Mouse (Mus musculus) intestine, postnatal 0 days (tissue): Measurements from ENCODE around the gene Get4. TPM values are rescaled to one million over a fixed set of nuclear protein-coding genes. Genes with fewer than 3 reads are reported as not detected.

Experiments used
- ATAC-seq: fragments of 200-750 bp; cut with Nextera tagmentation; 2 replicates; pipeline ENCODE4 v1.8.0; 2017; ENCODE audit warnings: mild to moderate bottlenecking, moderate TSS enrichment, moderate library complexity
- H3K27ac ChIP-seq: fragments of 300-500 bp; sonication (generic); 2 replicates; pipeline ENCODE4 v1.5.1; 2014; ENCODE audit warnings: mild to moderate bottlenecking, low read depth, low read length, moderate library complexity
- H3K27me3 ChIP-seq: fragments of 300-500 bp; sonication (generic); replicated peaks from 2 replicates; pipeline ENCODE4 v1.6.1; 2014; ENCODE audit warnings: low read length, mixed read lengths; ENCODE audit not compliant: control insufficient read depth, insufficient read depth
- H3K36me3 ChIP-seq: fragments of 300-500 bp; sonication (generic); 2 replicates; pipeline ENCODE4 v1.6.1; 2014; ENCODE audit warnings: mild to moderate bottlenecking, moderate library complexity; ENCODE audit not compliant: control insufficient read depth, insufficient read depth
- H3K4me1 ChIP-seq: fragments of 300-500 bp; sonication (generic); replicated peaks from 2 replicates; pipeline ENCODE4 v1.6.1; 2014; ENCODE audit warnings: antibody characterized with exemption, low read length, mixed read lengths; ENCODE audit not compliant: control insufficient read depth, insufficient read depth
- H3K4me2 ChIP-seq: fragments of 300-500 bp; sonication (generic); replicated peaks from 2 replicates; pipeline ENCODE4 v1.6.1; 2014; ENCODE audit warnings: low read depth, mild to moderate bottlenecking, moderate library complexity
- H3K4me3 ChIP-seq: fragments of 300-500 bp; sonication (generic); 2 replicates; pipeline ENCODE4 v1.5.1; 2014; ENCODE audit warnings: low read depth, low read length
- H3K9ac ChIP-seq: fragments of 300-500 bp; sonication (generic); 2 replicates; pipeline ENCODE4 v1.6.1; 2014; ENCODE audit warnings: mild to moderate bottlenecking, low read depth, low read length
- H3K9me3 ChIP-seq: fragments of 300-500 bp; sonication (generic); 2 replicates; pipeline ENCODE4 v1.6.1; 2016; ENCODE audit warnings: mixed run types; ENCODE audit not compliant: control insufficient read depth
- CTCF ChIP-seq: sonication (generic); IDR thresholded peaks from 2 replicates; pipeline ENCODE4 v1.5.1; 2016; ENCODE audit warnings: low read depth, mild to moderate bottlenecking, control low read depth, antibody characterized with exemption, moderate library complexity
- WGBS: fragments of 180-500 bp; shearing (Covaris S2); extraction: QIAGEN DNeasy Blood & Tissue Kit; methylation state at CpG from one replicate; pipeline ENCODE4 v1.1.7; 2014; 5-methylcytosine and 5-hydroxymethylcytosine counted together
- polyA plus RNA-seq: library from polyadenylated mRNA; unstranded; fragments of >200 nt; fragmentation: Nextera tagmentation; extraction: Ambion mirVana; gene quantifications from 2 replicates; pipeline ENCODE4 v1.2.1, GENCODE M21; 2015

Gene Get4
- polyA plus RNA-seq, 1 experiment from 2014 or later: 129 TPM

- Histone ChIP-seq H3K36me3 (peaks cover 5% of the 10 kb centered on the region; the same call in 1 of the 2 replicates), H3K4me1 (peaks cover 13% of the 10 kb centered on the region; the same call in 1 of the 2 replicates), H3K27ac (peak overlapping the region; percentile 82), H3K9me3 (no peaks in the 10 kb centered on the region), H3K9ac (no peak overlapping the region), H3K27me3 (no peaks in the 10 kb centered on the region), H3K4me2 (no peak overlapping the region; the same call in 1 of the 2 replicates), H3K4me3 (no peak overlapping the region)
- no peak for TF ChIP-seq CTCF
- ATAC-seq: peak; percentile 76
- 32% methylated on average over 8 of the region's 8 CpGs for WGBS
Observed at GRCm38 (mm10) chr5:139285383-139286067, 33.4 kb downstream of the Get4 start.

DNA sequence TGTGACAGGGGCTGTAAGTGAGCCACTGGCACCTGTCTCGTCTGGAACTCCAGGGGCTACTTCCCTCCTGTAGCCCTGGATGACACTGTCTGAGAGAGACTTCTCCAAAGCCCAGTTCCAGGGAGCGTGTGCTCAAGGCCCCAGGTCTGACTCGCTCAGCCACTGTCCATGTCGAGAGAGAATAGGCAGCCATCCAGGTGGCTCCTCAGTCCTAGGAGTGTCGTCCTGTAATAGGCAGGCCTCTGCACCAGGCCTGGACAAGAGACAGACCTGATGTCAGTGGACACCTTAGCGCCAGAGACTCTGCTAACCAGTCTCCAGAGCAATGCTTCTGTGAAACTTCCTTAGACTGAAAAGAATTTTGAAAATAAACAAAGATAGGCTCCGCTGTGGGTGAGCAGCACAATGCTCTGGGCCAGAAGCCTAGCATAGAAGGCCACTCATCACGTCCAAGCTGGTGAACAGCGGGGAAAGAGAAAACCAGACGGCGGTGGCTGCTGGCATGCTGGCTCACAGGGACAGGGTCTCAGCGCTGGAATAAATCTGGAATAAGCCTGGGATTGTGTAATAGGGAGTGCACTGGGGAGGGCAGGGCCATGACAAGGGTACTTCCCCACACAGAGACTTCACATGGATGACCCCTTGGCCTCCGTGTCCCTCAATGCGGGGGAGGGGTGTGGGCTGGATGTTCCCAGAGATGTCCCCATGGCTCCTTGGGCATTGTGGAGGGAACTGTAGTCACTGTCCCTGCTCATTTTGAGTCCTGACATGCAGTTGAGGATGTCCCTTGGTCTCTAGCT, 34.2 kb downstream of the Get4 start:
- H3K36me3 ChIP-seq: peaks cover 5% of the 10 kb centered on the region; the same call in 1 of the 2 replicates
- WGBS: 54% methylated on average over 14 of the region's 14 CpGs
- H3K27ac ChIP-seq: peak overlapping the region; percentile 82
- H3K4me1 ChIP-seq: peaks cover 13% of the 10 kb centered on the region; the same call in 1 of the 2 replicates
- H3K4me3 ChIP-seq: no peak overlapping the region
- no peak overlapping the region for H3K4me2 ChIP-seq
- ATAC-seq: peak; percentile 1; the same call in 1 of the 2 replicates
- H3K27me3 ChIP-seq: no peaks in the 10 kb centered on the region
- TF ChIP-seq CTCF: no peak
- peak overlapping the region; percentile 27; the same call in 1 of the 2 replicates for H3K9ac ChIP-seq
- no peaks in the 10 kb centered on the region for H3K9me3 ChIP-seq

DNA sequence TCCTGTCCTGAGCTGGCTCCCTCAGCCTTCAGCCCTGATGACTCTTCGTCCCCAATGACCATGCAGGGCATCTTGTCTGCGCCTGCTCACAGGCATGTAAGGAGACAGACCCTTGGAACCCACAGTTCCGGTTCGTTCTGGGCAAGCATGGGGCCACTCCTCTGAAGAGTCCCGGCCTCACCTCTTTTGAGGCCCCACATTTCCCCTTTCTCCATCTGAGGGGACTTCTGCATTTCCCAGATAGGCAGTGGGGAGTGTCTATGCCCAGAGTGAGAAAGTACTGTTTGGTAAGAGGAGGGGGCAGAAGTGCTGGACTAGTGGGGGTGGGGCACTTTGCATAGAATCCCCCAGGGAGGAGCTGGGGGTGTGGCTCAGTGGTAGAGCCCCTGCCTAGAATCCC, 35.0 kb downstream of the Get4 start:
- Histone ChIP-seq H3K27me3 (no peaks in the 10 kb centered on the region), H3K9ac (no peak overlapping the region), H3K4me3 (no peak overlapping the region), H3K4me1 (peaks cover 13% of the 10 kb centered on the region; the same call in 1 of the 2 replicates), H3K4me2 (no peak overlapping the region), H3K27ac (peak overlapping the region; percentile 82), H3K36me3 (peaks cover 5% of the 10 kb centered on the region; the same call in 1 of the 2 replicates), H3K9me3 (no peaks in the 10 kb centered on the region)
- ATAC-seq: peak; percentile 35; the same call in 1 of the 2 replicates
- 46% methylated on average over 5 of the region's 5 CpGs for WGBS
- TF ChIP-seq CTCF: no peak

DNA sequence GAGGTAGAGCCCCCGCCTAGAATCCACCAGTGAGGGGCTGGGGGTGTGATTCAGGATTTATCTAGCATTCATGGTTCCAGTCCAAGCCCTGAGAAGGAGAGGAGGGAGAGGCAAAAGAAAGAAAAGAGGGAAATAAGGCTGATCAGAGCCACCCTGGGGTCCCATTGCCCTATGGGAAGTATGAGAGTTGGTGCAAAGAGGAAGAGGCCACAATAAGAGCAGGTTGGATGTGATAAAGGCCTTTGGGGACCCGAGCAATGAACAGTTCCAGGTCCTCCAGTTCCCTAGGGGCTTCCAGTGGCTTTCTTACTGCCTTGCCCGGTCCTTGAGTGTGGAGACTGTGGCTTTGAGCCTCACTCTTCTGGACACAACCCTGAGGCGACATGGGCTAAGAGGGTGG, 35.7 kb downstream of the Get4 start:
- no peak overlapping the region for H3K27ac ChIP-seq
- no peak overlapping the region for H3K9ac ChIP-seq
- no peak for TF ChIP-seq CTCF
- peaks cover 5% of the 10 kb centered on the region; the same call in 1 of the 2 replicates for H3K36me3 ChIP-seq
- no peaks in the 10 kb centered on the region for H3K27me3 ChIP-seq
- peaks cover 13% of the 10 kb centered on the region; the same call in 1 of the 2 replicates for H3K4me1 ChIP-seq
- WGBS: 90% methylated on average over 4 of the region's 4 CpGs
- no peak overlapping the region for H3K4me2 ChIP-seq
- H3K9me3 ChIP-seq: no peaks in the 10 kb centered on the region
- no peak overlapping the region for H3K4me3 ChIP-seq
- no peak for ATAC-seq

GRCm38 (mm10) chr5:139288591-139288990, 36.5 kb downstream of the Get4 start:
- H3K27ac ChIP-seq: no peak overlapping the region
- H3K4me3 ChIP-seq: no peak overlapping the region
- no peak for TF ChIP-seq CTCF
- H3K9me3 ChIP-seq: no peaks in the 10 kb centered on the region
- 87% methylated on average over 4 of the region's 4 CpGs for WGBS
- no peak overlapping the region for H3K4me2 ChIP-seq
- H3K4me1 ChIP-seq: peaks cover 13% of the 10 kb centered on the region; the same call in 1 of the 2 replicates
- no peak overlapping the region for H3K9ac ChIP-seq
- no peaks in the 10 kb centered on the region for H3K27me3 ChIP-seq
- H3K36me3 ChIP-seq: peaks cover 5% of the 10 kb centered on the region; the same call in 1 of the 2 replicates
- no peak for ATAC-seq

- H3K36me3 ChIP-seq: peaks cover 11% of the 10 kb centered on the region; the same call in 1 of the 2 replicates
- no peak overlapping the region for H3K4me3 ChIP-seq
- no peak overlapping the region for H3K9ac ChIP-seq
- no peak for TF ChIP-seq CTCF
- H3K27ac ChIP-seq: no peak overlapping the region
- H3K4me2 ChIP-seq: no peak overlapping the region
- WGBS: 83% methylated on average over 12 of the region's 12 CpGs
- no peaks in the 10 kb centered on the region for H3K9me3 ChIP-seq
- no peaks in the 10 kb centered on the region for H3K27me3 ChIP-seq
- peaks cover 13% of the 10 kb centered on the region; the same call in 1 of the 2 replicates for H3K4me1 ChIP-seq
- ATAC-seq: no peak
Observed at GRCm38 (mm10) chr5:139290467-139291259, 38.5 kb downstream of the Get4 start.
